Mouse (Mus musculus) CH12.LX (cell line): ENCODE measurements around the gene Sprr2a3. TPM values are rescaled to one million over a fixed set of nuclear protein-coding genes. Genes with fewer than 3 reads are reported as not detected.
"Not testable (repeated sequence)": the region's sequence is repeated elsewhere in the genome, so short reads cannot be mapped to it uniquely, and the experiment has no call there.

ENCODE experiments used
- DNase-seq: peaks from one replicate; pipeline ENCODE4 v3.0.0-alpha.2; 2013; ENCODE audit errors: extremely low read depth
- H3K27ac ChIP-seq: 2 replicates; pipeline ENCODE4 v1.5.1; 2012; ENCODE audit warnings: low read depth, mild to moderate bottlenecking, control low read depth, moderate library complexity; ENCODE audit not compliant: insufficient read depth
- H3K27me3 ChIP-seq: replicated peaks from 2 replicates; pipeline ENCODE3; 2012; ENCODE audit warnings: inconsistent platforms
- H3K36me3 ChIP-seq, 2 experiments: replicated peaks in 1 of 2; 2 replicates each; pipeline versions ENCODE3 to v1.6.1; 2012; ENCODE audit warnings: inconsistent platforms in 1 of 2, low read length in 1 of 2, mild to moderate bottlenecking in 1 of 2, mixed read lengths in 1 of 2, moderate library complexity in 1 of 2; ENCODE audit not compliant: control insufficient read depth in 1 of 2, insufficient read depth in 1 of 2
- H3K4me1 ChIP-seq, 2 experiments: 2 replicates each; pipeline ENCODE4 v1.6.1; 2012; ENCODE audit warnings: inconsistent platforms in 1 of 2, moderate library complexity in 1 of 2; ENCODE audit not compliant: insufficient read depth in 2 of 2, control insufficient read depth in 1 of 2
- H3K4me2 ChIP-seq: 2 replicates; pipeline ENCODE4 v1.6.1; 2012; ENCODE audit warnings: low read depth, mild to moderate bottlenecking, control low read depth; ENCODE audit not compliant: poor library complexity, insufficient read depth, severe bottlenecking
- H3K4me3 ChIP-seq, 3 experiments: fragments of 150-350 bp in 1 of 3; sonication (generic) in 1 of 3; replicated peaks in 1 of 3; 2 replicates each; pipeline versions ENCODE3 to v1.5.1; 2011 to 2012; ENCODE audit warnings: low read depth in 2 of 3, low read length in 2 of 3, mild to moderate bottlenecking in 2 of 3, moderate library complexity in 2 of 3, control low read depth in 1 of 3, improper control_type of control experiment in 1 of 3, inconsistent platforms in 1 of 3, mixed read lengths in 1 of 3; ENCODE audit not compliant: poor library complexity in 1 of 3
- H3K79me2 ChIP-seq: replicated peaks from 2 replicates; pipeline ENCODE4 v1.6.1; 2012; ENCODE audit warnings: mild to moderate bottlenecking, moderate library complexity; ENCODE audit not compliant: control insufficient read depth, poor library complexity, insufficient read depth, severe bottlenecking; ENCODE audit errors: extremely low read depth
- H3K9ac ChIP-seq: 2 replicates; pipeline ENCODE4 v1.6.1; 2012; ENCODE audit warnings: low read depth, mild to moderate bottlenecking, control low read depth, moderate library complexity; ENCODE audit not compliant: insufficient read depth
- H3K9me3 ChIP-seq: replicated peaks from 2 replicates; pipeline ENCODE3; 2012; ENCODE audit warnings: low read length, inconsistent platforms, mixed read lengths
- dilution Hi-C: fragments of 300-500 bp; cut with MboI; formaldehyde crosslinking; loops from 2 replicates; pipeline ENCODE4 v1.14.3; 2020; ENCODE audit warnings: low sequenced_read_pairs; ENCODE audit not compliant: extremely low pct_unique_long_range_greater_than_20kb, extremely low pct_ligation_motif_present
- in situ Hi-C: fragments of 300-500 bp; cut with MboI; formaldehyde crosslinking; loops from 3 replicates; pipeline ENCODE4 v1.14.3; 2019; ENCODE audit warnings: low sequenced_read_pairs, low pct_ligation_motif_present, low pct_unique_long_range_greater_than_20kb, mixed read lengths
- polyA plus RNA-seq: library from polyadenylated mRNA; unstranded; fragments of >175 nt; gene quantifications from 2 replicates; pipeline ENCODE4 v1.2.1, GENCODE M21; 2012; ENCODE audit warnings: low read depth; ENCODE audit not compliant: insufficient read length
- total RNA-seq, 2 experiments: library from RNA; depleted of rRNA; stranded (reverse); fragments of 300-350 nt in 1 of 2; fragments of >200 nt in 1 of 2; gene quantifications; 2 replicates each; pipeline ENCODE4 v1.2.3; 2012 to 2014

Sprr2a3 gene
- total and polyA plus RNA-seq, 3 experiments = not detected

- H3K79me2 ChIP-seq, DNase-seq, dilution Hi-C loops, H3K36me3 ChIP-seq, H3K4me1 ChIP-seq, in situ Hi-C loops, H3K27me3 ChIP-seq, H3K9me3 ChIP-seq, H3K4me2 ChIP-seq, H3K27ac ChIP-seq, H3K9ac ChIP-seq, H3K4me3 ChIP-seq: not testable (repeated sequence)
Measured at GRCm38 (mm10) chr3:92273504-92273903, 11.7 kb upstream of the Sprr2a3 start.

- dilution Hi-C loops, H3K36me3 ChIP-seq, in situ Hi-C loops, DNase-seq, H3K9ac ChIP-seq, H3K9me3 ChIP-seq, H3K27ac ChIP-seq, H3K27me3 ChIP-seq, H3K79me2 ChIP-seq, H3K4me1 ChIP-seq, H3K4me3 ChIP-seq, H3K4me2 ChIP-seq: not testable (repeated sequence)
Measured at GRCm38 (mm10) chr3:92274018-92274417, 11.2 kb upstream of the Sprr2a3 start.

- H3K9me3 ChIP-seq, H3K4me2 ChIP-seq, H3K9ac ChIP-seq, in situ Hi-C loops, H3K36me3 ChIP-seq, dilution Hi-C loops, H3K4me1 ChIP-seq, H3K27ac ChIP-seq, H3K27me3 ChIP-seq, DNase-seq, H3K4me3 ChIP-seq, H3K79me2 ChIP-seq: not testable (repeated sequence)
Measured at GRCm38 (mm10) chr3:92279663-92280062, 5.6 kb upstream of the Sprr2a3 start.

- DNase-seq, in situ Hi-C loops, dilution Hi-C loops, H3K4me2 ChIP-seq, H3K4me3 ChIP-seq, H3K4me1 ChIP-seq, H3K79me2 ChIP-seq, H3K9me3 ChIP-seq, H3K36me3 ChIP-seq, H3K9ac ChIP-seq, H3K27ac ChIP-seq, H3K27me3 ChIP-seq: not testable (repeated sequence)
Measured at GRCm38 (mm10) chr3:92280963-92281606, 4.1 kb upstream of the Sprr2a3 start.

- DNase-seq, H3K4me2 ChIP-seq, H3K4me1 ChIP-seq, H3K79me2 ChIP-seq, H3K9me3 ChIP-seq, H3K4me3 ChIP-seq, dilution Hi-C loops, H3K36me3 ChIP-seq, H3K9ac ChIP-seq, H3K27ac ChIP-seq, H3K27me3 ChIP-seq, in situ Hi-C loops: not testable (repeated sequence)
Measured at GRCm38 (mm10) chr3:92288489-92288888, 3.3 kb downstream of the Sprr2a3 start.
